Mouse (Mus musculus) olfactory bulb, adult 2 months (tissue): ENCODE measurements at regions not wholly inside any gene's neighbourhood (a gene's known extent, or its start where the extent isn't known, plus 50 kb on each side); places are given as distances from the start of the nearest gene placed in this dataset.

ENCODE experiments used
- CTCF ChIP-seq: fragments of 200-500 bp; IDR thresholded peaks from 2 replicates; pipeline ENCODE4 v1.5.1; 2012; ENCODE audit warnings: low read depth, mild to moderate bottlenecking, low read length, moderate library complexity; ENCODE audit not compliant: insufficient read depth
- POLR2A ChIP-seq: fragments of 200-500 bp; IDR thresholded peaks from 2 replicates; pipeline ENCODE4 v1.6.1; 2012; ENCODE audit warnings: mild to moderate bottlenecking, low read depth, low read length, moderate library complexity; ENCODE audit not compliant: insufficient read depth

GRCm38 (mm10) chr12:39734176-39734575 lies 303.6 kb downstream of the Arl4a start:
- TF ChIP-seq POLR2A (no peak), CTCF (no peak)
